Mouse (Mus musculus): ENCODE data around the gene C8g.

C8g gene

GRCm38 (mm10) chr2:25465816-25466635 lies 35.5 kb downstream of the C8g start:
- no peak for DNase-seq

DNA sequence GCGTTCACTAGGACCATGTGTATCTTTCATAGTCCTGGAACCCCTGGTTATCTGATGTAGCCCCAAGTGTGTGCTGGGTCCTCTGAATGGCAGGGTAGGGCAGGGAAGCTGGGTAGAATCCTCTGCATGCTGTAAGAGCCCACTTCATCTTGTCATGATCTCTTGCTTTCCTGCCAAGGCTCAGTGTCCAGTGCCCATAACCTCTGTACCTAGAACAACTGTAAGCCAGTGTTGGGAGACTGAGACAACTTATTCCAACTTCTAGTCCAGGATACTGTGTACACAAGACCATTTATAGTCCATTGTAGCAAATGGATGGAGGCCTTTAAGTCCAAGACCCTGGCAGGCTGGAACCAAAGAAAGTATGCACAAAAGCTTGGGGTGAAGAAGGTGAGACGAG lies 36.3 kb downstream of the C8g start:
- DNase-seq, result no peak

- DNase-seq, result no peak
Measured at GRCm38 (mm10) chr2:25463630-25464029, 37.9 kb downstream of the C8g start.

- DNase-seq, result no peak
Measured at GRCm38 (mm10) chr2:25461407-25461806, 40.1 kb downstream of the C8g start.

- DNase-seq, result peak; percentile 97
Measured at GRCm38 (mm10) chr2:25460551-25461309, 40.8 kb downstream of the C8g start, which contains the start of gene Paxx. Paxx (minus strand) TSS chr2:25461094.

DNA sequence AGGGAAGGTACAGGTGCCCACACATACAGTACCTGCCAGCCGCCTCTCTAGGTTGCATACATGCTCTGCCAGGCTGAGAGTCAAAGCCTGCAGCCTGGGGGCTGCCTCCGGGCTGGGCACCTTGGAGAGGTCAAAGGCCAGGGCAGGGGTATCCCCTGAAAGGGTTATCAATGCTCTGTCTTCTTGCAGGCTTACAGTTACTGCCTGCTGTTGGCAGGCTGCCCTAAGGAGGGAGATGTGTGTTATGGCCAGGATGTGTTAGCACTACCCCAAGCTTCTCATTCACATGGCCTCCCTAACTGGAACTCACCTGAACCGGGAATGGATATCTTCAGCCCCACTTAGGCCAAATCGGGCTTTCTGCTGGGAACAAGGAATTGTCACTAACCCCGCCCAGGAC lies 41.4 kb downstream of the C8g start:
- no peak for DNase-seq

DNA sequence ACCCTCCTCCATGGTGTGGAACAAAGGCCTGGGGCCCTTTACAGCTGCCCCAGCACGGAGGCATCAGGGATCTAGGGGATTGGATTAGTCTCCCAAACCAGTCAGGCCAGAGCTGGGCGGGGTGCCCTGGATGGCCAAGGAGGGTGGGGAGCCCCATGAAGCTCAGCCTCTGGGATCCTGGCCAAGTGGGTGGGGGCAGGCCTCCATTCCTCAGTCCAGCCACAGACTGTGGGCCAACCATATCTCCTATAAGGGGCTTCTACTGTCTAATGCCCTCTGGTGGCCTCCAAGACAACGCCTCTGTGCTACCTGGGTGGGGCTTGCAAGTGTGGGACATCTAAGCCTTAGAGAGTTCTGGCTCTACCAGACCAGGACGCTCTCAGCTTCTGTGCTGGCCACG lies 42.6 kb downstream of the C8g start:
- DNase-seq, result no peak

DNA sequence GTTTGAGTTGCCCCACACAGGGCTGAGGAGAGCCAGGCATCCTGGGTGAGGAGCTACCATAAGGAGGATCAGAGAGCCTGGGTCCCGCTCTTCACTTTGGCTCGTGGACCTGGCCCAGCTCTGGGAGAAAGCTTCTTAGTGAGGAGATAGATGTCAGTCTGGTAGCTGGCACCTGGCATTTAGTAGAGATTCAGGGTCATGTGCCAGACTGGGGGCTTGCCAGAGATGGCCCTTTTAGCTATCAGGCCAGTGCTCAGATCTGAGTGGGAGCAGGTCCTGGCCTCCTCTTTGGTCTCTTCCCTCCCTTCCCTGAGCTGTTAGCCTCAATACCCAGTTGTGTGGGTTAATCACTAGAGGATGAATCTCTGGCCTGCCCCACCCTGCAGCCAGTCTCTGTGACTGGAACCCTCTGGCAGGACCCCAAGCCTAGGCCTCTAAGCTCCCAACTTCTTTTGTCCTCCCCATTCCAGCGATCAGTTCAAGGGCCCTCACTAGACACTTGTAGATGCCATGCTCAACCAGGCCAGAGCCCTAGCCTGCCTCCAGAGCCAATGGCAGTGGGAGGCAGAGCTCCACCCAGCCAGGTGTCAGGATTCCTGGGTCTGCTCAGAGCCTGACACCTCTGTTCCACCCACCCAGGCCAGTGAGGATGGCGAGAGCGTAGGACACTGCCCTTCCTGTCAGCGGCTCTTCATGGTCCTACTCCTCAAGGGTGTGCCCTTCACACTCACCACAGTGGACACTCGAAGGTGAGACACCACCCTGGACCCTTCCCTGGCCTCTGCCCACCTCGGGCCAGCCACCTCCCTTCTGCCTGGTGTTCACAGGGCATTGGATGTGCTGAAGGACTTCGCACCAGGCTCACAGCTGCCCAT lies 44.3 kb downstream of the C8g start:
- no peak for DNase-seq

DNA sequence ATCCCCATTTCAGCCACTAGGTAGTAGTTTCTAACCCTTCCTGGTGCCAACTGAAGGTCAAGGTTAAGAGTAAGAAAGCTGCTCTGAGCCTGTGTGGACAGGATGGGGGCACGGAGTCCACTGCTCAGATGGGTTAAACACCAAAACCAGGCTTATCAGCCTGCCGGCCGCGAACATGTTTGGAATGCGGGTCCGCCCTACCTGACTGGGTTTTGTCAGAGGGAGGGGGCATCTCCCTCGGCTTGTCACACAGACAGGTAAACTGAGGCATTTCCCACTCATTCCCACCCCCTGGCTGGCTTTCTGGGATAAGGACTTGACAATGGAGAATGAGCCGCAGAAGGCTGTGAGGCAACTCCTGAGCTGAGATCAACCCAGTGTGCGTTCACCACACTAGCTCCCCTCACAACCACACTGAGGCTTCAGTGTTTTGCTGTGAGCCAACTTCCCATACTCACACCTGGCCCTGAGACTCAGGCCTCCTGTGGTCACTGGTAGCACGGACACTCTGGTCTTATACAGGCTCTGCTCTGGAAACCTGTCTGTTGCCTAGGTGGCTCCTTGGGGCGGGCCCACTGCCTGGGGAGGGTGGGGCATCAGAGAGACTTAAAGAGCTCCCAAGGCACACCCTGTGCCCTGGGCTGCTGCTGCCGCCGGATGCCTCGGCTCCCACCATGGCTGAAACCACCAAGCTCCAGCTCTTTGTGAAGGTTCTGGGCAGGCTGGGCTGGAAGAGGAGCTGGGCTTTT lies 45.1 kb downstream of the C8g start, which contains the start of gene Clic3:
TSS of gene Clic3 (plus strand) at position 634 of the 749 bp plus-strand sequence.
- DNase-seq, result no peak

GRCm38 (mm10) chr2:25452951-25453350 lies 48.6 kb downstream of the C8g start:
- DNase-seq, result no peak

DNA sequence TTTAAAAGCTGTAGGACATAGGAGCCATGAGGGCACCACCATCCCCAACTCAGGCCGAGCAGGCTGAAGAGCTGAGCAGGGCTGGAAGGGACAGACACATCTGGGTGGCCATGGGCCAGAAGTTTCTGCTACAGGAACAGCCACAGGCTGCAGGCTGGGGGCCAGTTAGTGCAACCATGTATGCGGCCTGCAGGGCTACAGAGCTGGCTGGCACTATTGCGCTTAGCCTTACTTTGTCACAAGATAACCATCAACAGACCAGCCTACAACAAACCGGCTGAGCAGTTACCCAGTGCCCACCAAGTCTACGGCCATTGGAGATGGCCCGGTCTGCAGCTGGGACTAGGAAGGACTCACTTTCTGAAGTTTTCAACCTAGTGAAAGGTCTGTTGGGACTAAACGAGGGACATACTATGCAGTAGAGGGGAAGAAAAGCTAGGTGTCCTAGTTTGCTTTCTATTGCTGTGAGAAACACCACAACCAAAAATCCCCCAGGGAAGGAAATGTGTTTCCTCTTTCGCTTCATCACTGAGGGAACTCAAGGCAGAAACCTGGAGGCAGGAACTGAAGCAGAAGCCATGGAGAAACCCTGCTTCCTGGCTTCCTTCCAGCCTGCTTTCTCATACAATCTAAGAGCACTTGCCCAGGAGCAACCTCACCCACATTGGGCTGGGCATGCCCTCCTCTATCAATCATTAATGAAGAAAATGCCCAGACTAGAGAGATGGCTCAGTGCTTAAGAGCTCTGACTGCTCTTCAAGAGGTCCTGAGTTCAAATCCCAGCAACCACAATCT lies 50.5 kb downstream of the C8g start:
- DNase-seq, result no peak
